Mouse (Mus musculus): ENCODE data around the gene H2-M10.6. TPM values are rescaled to one million over a fixed set of nuclear protein-coding genes. Genes with fewer than 3 reads are reported as not detected.

The H2-M10.6 gene
- polyA plus RNA-seq, 1 experiment from 2014 or later: not detected

- H3K4me1 ChIP-seq (ENCODE audit: insufficient read depth, low read length): no peaks in the 10 kb centered on the region
- no peak overlapping the region for H3K9ac ChIP-seq (replicated peaks; ENCODE audit: low read length)
- WGBS: 84% methylated on average over 5 of the region's 5 CpGs
- no peaks in the 10 kb centered on the region for H3K9me3 ChIP-seq (ENCODE audit: low read length)
- H3K27me3 ChIP-seq (ENCODE audit: insufficient read depth, low read length): no peaks in the 10 kb centered on the region
- peaks cover 59% of the 10 kb centered on the region for H3K36me3 ChIP-seq (ENCODE audit: insufficient read depth, low read length)
- no peak overlapping the region for H3K27ac ChIP-seq (ENCODE audit: low read length)
- H3K4me2 ChIP-seq (replicated peaks; ENCODE audit: low read depth, low read length): no peak overlapping the region
- ATAC-seq (ENCODE audit: low FRiP score, low TSS enrichment): no peak
- H3K4me3 ChIP-seq (ENCODE audit: low read length): no peak overlapping the region
Measured at GRCm38 (mm10) chr17:36851627-36852026, 39.7 kb downstream of the H2-M10.6 start.

DNA sequence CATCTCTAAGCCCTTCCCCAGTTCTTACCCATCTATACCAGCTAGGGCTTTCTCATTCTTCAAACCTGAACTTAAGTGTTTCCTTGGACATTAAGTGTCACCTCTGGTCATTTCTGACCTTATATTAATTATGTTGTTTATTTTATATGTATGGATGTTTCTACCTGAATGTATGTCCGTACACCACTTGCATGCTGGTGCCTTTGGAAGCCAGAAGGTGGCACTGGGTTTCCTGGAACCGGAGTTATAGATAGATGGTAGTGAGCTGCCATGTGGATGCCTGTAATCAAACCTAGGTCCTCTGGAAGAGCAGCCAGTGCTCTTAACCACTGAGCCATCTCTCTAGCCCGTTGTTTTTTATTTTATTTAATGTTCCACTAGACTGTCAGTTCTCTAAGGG lies 43.5 kb downstream of the H2-M10.6 start:
- H3K4me1 ChIP-seq (ENCODE audit: insufficient read depth, low read length): no peaks in the 10 kb centered on the region
- peaks cover 77% of the 10 kb centered on the region for H3K36me3 ChIP-seq (ENCODE audit: insufficient read depth, low read length)
- ATAC-seq (ENCODE audit: low FRiP score, low TSS enrichment): no peak
- H3K27ac ChIP-seq (ENCODE audit: low read length): no peak overlapping the region
- H3K4me2 ChIP-seq (replicated peaks; ENCODE audit: low read depth, low read length): no peak overlapping the region
- no peaks in the 10 kb centered on the region for H3K9me3 ChIP-seq (ENCODE audit: low read length)
- no peak overlapping the region for H3K9ac ChIP-seq (replicated peaks; ENCODE audit: low read length)
- WGBS: 88% methylated on average over 3 of the region's 3 CpGs
- H3K4me3 ChIP-seq (ENCODE audit: low read length): no peak overlapping the region
- no peaks in the 10 kb centered on the region for H3K27me3 ChIP-seq (ENCODE audit: insufficient read depth, low read length)

GRCm38 (mm10) chr17:36856236-36856635 lies 44.3 kb downstream of the H2-M10.6 start:
- Histone ChIP-seq H3K4me1 (ENCODE audit: insufficient read depth, low read length) (no peaks in the 10 kb centered on the region), H3K27me3 (ENCODE audit: insufficient read depth, low read length) (no peaks in the 10 kb centered on the region), H3K9me3 (ENCODE audit: low read length) (no peaks in the 10 kb centered on the region), H3K9ac (replicated peaks; ENCODE audit: low read length) (no peak overlapping the region), H3K36me3 (ENCODE audit: insufficient read depth, low read length) (peaks cover 70% of the 10 kb centered on the region), H3K4me3 (ENCODE audit: low read length) (no peak overlapping the region), H3K4me2 (replicated peaks; ENCODE audit: low read depth, low read length) (no peak overlapping the region), H3K27ac (ENCODE audit: low read length) (no peak overlapping the region)
- no peak for ATAC-seq (ENCODE audit: low FRiP score, low TSS enrichment)
- WGBS: 93% methylated on average over 4 of the region's 4 CpGs

DNA sequence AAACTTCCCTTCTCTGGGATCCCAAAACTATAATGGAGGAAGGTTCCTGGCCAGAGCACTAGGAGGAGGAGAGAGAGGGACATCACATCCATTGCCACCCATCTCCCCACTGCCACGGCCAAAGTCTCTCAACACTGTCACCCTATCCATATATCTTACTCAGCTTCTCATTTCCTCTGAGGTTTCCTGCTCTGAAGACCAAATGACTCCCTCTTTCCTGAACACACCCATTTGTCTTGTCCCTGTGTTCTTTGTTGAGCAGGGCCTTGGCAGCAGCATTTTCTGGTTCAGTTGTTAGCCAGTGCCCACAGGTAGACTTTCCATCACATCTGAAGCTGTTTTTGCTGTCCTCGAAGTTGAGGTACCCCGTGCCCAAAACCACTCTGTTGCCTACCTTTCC lies 46.2 kb downstream of the H2-M10.6 start:
- Histone ChIP-seq H3K36me3 (ENCODE audit: insufficient read depth, low read length) (peaks cover 53% of the 10 kb centered on the region), H3K4me1 (ENCODE audit: insufficient read depth, low read length) (no peaks in the 10 kb centered on the region), H3K4me2 (replicated peaks; ENCODE audit: low read depth, low read length) (no peak overlapping the region), H3K27ac (ENCODE audit: low read length) (no peak overlapping the region), H3K9me3 (ENCODE audit: low read length) (no peaks in the 10 kb centered on the region), H3K4me3 (ENCODE audit: low read length) (no peak overlapping the region), H3K27me3 (ENCODE audit: insufficient read depth, low read length) (no peaks in the 10 kb centered on the region), H3K9ac (replicated peaks; ENCODE audit: low read length) (no peak overlapping the region)
- ATAC-seq (ENCODE audit: low FRiP score, low TSS enrichment): no peak
- WGBS: 78% methylated on average over 3 of the region's 3 CpGs

DNA sequence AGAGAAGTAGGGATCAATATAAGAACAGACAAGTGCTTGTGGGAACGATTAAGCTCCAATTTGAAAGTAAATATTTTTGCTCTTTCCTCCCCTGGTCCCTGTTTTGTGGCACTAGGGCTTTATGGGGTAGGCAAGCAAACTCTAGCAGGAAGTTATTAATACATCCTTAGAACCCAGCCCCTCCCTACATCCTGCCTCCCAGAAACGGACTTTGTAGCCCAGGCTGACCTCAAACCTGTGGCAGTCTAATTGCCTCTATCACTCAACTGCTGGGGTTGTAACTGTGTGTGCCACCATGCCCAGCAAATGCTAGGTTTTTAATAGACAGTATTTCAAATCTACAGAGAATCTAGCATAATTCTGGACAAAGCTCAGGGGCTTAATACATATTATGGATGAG lies 49.7 kb downstream of the H2-M10.6 start:
- H3K4me1 ChIP-seq (ENCODE audit: insufficient read depth, low read length): peaks cover 2% of the 10 kb centered on the region; the same call in 1 of the 2 replicates
- WGBS: 38% methylated on average over 2 of the region's 2 CpGs
- H3K27ac ChIP-seq (ENCODE audit: low read length): no peak overlapping the region
- peaks cover 16% of the 10 kb centered on the region for H3K27me3 ChIP-seq (ENCODE audit: insufficient read depth, low read length)
- no peak overlapping the region for H3K4me3 ChIP-seq (ENCODE audit: low read length)
- no peak overlapping the region for H3K9ac ChIP-seq (replicated peaks; ENCODE audit: low read length)
- no peaks in the 10 kb centered on the region for H3K9me3 ChIP-seq (ENCODE audit: low read length)
- ATAC-seq (ENCODE audit: low FRiP score, low TSS enrichment): no peak
- H3K36me3 ChIP-seq (ENCODE audit: insufficient read depth, low read length): peaks cover 19% of the 10 kb centered on the region
- no peak overlapping the region for H3K4me2 ChIP-seq (replicated peaks; ENCODE audit: low read depth, low read length)

Other genes starting within 250 kb of the H2-M10.6 start
- not detected in 2 replicates for gene H2-M9, start 169.5 kb upstream of the H2-M10.6 start, polyA plus RNA-seq (2015; fragmentation: Nextera tagmentation; extraction: Ambion mirVana)
- gene H2-M1, start 140.0 kb upstream of the H2-M10.6 start, polyA plus RNA-seq (2015; fragmentation: Nextera tagmentation; extraction: Ambion mirVana): not detected in 2 replicates
- not detected in 2 replicates for gene H2-M10.5, start 39.3 kb upstream of the H2-M10.6 start, polyA plus RNA-seq (2015; fragmentation: Nextera tagmentation; extraction: Ambion mirVana)
- gene Trim26, start 25.0 kb downstream of the H2-M10.6 start, polyA plus RNA-seq (2015; fragmentation: Nextera tagmentation; extraction: Ambion mirVana): 41.7 and 45.8 TPM in 2 replicates
- 0.22 and 0.27 TPM in 2 replicates for gene Trim15, start 55.0 kb downstream of the H2-M10.6 start, polyA plus RNA-seq (2015; fragmentation: Nextera tagmentation; extraction: Ambion mirVana)
- gene Trim10, start 57.4 kb downstream of the H2-M10.6 start, polyA plus RNA-seq (2015; fragmentation: Nextera tagmentation; extraction: Ambion mirVana): 2.1 and 2.4 TPM in 2 replicates
- not detected in 2 replicates for gene Trim40, start 78.0 kb downstream of the H2-M10.6 start, polyA plus RNA-seq (2015; fragmentation: Nextera tagmentation; extraction: Ambion mirVana)
- not detected in 2 replicates for gene Trim31, start 85.9 kb downstream of the H2-M10.6 start, polyA plus RNA-seq (2015; fragmentation: Nextera tagmentation; extraction: Ambion mirVana)
- 0.22 and 0.27 TPM in 2 replicates for gene Rnf39, start 130.7 kb downstream of the H2-M10.6 start, polyA plus RNA-seq (2015; fragmentation: Nextera tagmentation; extraction: Ambion mirVana)
- 111 and 116 TPM in 2 replicates for gene Ppp1r11, start 139.6 kb downstream of the H2-M10.6 start, polyA plus RNA-seq (2015; fragmentation: Nextera tagmentation; extraction: Ambion mirVana)
- gene Znrd1, start 146.4 kb downstream of the H2-M10.6 start, polyA plus RNA-seq (2015; fragmentation: Nextera tagmentation; extraction: Ambion mirVana): 90.7 and 94.7 TPM in 2 replicates
- 6.7 and 6.8 TPM in 2 replicates for gene Znrd1as, start 146.4 kb downstream of the H2-M10.6 start, polyA plus RNA-seq (2015; fragmentation: Nextera tagmentation; extraction: Ambion mirVana)
- gene 2410137M14Rik, start 169.1 kb downstream of the H2-M10.6 start, polyA plus RNA-seq (2015; fragmentation: Nextera tagmentation; extraction: Ambion mirVana): not detected in 2 replicates
- 0.44 and 0.57 TPM in 2 replicates for gene H2-M5, start 177.4 kb downstream of the H2-M10.6 start, polyA plus RNA-seq (2015; fragmentation: Nextera tagmentation; extraction: Ambion mirVana)
- 64.5 and 66.7 TPM in 2 replicates for gene Zfp57, start 189.0 kb downstream of the H2-M10.6 start, polyA plus RNA-seq (2015; fragmentation: Nextera tagmentation; extraction: Ambion mirVana)
- 0.09 and 0.13 TPM in 2 replicates for gene Mog, start 211.2 kb downstream of the H2-M10.6 start, polyA plus RNA-seq (2015; fragmentation: Nextera tagmentation; extraction: Ambion mirVana)
- gene Gabbr1, start 233.8 kb downstream of the H2-M10.6 start, polyA plus RNA-seq (2015; fragmentation: Nextera tagmentation; extraction: Ambion mirVana): 5.6 and 7.7 TPM in 2 replicates

Measured in kidney, embryonic 16.5 days (tissue).